Mouse (Mus musculus) embryonic facial prominence, embryonic 14.5 days (tissue): ENCODE data around the gene Cdh23. TPM values are rescaled to one million over a fixed set of nuclear protein-coding genes. Genes with fewer than 3 reads are reported as not detected.

Experiments
- polyA plus RNA-seq: library from polyadenylated mRNA; unstranded; fragments of >200 nt; fragmentation: Nextera tagmentation; extraction: Ambion mirVana; gene quantifications from 2 replicates; pipeline ENCODE4 v1.2.1, GENCODE M21; 2014

The Cdh23 gene
- polyA plus RNA-seq, 1 experiment from 2014 or later, result 1.0 TPM

Other genes starting within 250 kb of the Cdh23 start
- gene Slc29a3, start 56.3 kb upstream of the Cdh23 start, polyA plus RNA-seq, result 9.0 and 9.9 TPM in 2 replicates
- 6.1 and 6.6 TPM in 2 replicates for gene Unc5b, start 135.1 kb upstream of the Cdh23 start, polyA plus RNA-seq